Mouse (Mus musculus): ENCODE data around the gene Tdrkh. TPM values are rescaled to one million over a fixed set of nuclear protein-coding genes. Genes with fewer than 3 reads are reported as not detected.

Gene Tdrkh
- 10 to 100 TPM; 41.3 to 47.2 TPM for total RNA-seq (2021)
- long read RNA-seq, experiment 1, full-length matches to known transcripts = 9 of 16 reads
- long read RNA-seq, experiment 1, partial matches to known transcripts = 1 of 16 reads
- long read RNA-seq, experiment 1, other reads (novel, unspliced or antisense) = 6 of 16 reads
- long read RNA-seq, experiment 2, full-length matches to known transcripts = 17 of 25 reads
- long read RNA-seq, experiment 2, partial matches to known transcripts = 0 of 25 reads
- long read RNA-seq, experiment 2, other reads (novel, unspliced or antisense) = 8 of 25 reads

GRCm38 (mm10) chr3:94413031-94413679 is at the start of gene Tdrkh:
Gene Tdrkh, plus strand, starts transcription at chr3:94413273.
- DNase-seq (ENCODE audit: low spot score in 2 of 2) = peak; percentile 97 to 99
- TF ChIP-seq CTCF (conservative IDR thresholded peaks at IDR 0.05) = peak; percentile 57
- Histone ChIP-seq H3K4me3 (peak within 1 kb of the TSS; percentile 81), H3K27ac (peak within 1 kb of the TSS; percentile 90)

DNA sequence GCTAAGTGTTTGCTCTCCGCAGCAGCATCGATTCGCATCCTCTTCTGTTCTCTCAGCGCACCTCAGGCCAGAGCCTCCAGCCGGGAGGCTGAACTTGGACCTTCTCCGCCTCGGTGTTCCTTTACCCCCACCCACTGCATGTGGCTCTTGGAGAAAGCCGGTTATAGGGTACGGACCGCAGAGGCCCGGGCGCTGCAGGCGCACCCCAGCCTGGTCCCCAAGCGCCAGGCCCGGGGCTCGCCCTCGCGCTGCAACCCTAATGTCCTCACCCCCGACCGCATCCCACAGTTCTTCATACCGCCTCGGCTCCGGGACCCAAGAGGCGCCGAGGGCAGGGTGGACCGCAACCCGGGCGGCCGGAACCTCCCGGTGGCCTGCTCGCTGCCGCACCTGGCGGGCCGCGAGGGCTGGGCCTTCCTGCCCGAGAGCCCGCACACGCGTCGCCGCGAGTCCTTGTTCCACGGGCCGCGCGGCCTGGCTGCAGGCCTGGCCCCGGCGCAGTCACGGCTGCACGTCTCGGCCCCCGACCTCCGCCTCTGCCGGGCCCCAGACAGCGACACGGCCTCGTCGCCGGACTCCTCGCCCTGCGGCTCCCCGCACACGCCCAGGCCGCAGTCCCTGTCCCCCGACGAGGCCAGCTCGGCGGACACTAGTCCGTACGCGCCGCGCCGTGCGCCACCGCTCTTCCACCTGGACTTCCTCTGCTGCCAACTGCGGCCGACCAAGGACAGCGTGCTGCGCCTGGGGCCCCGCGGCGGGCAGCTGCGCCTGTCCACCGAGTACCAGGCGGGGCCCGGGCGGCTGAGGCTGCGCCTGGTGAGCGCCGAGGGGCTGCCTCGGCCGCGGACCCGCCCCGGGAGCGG is 49.6 kb upstream of the Tdrkh start:
- H3K27ac ChIP-seq = peak overlapping the region; percentile 37
- DNase-seq (ENCODE audit: low spot score in 2 of 2) = no peak
- TF ChIP-seq CTCF (conservative IDR thresholded peaks at IDR 0.05) = no peak
- H3K4me3 ChIP-seq = peak overlapping the region; percentile 59

- peak overlapping the region; percentile 37; the same call in 1 of the 2 replicates for H3K27ac ChIP-seq
- DNase-seq (ENCODE audit: low spot score in 2 of 2) = no peak
These were observed 48.9 kb upstream of the Tdrkh start for GRCm38 (mm10) chr3:94364154-94364526.

GRCm38 (mm10) chr3:94366761-94367160 is 46.3 kb upstream of the Tdrkh start:
- DNase-seq (ENCODE audit: low spot score in 2 of 2) = peak; percentile 85 to 90
- no peak overlapping the region for H3K4me3 ChIP-seq
- TF ChIP-seq CTCF (conservative IDR thresholded peaks at IDR 0.05) = peak; percentile 79
- no peak overlapping the region for H3K27ac ChIP-seq

More at GRCm38 (mm10) chr3:94364154-94364526, 48.9 kb upstream of the Tdrkh start:
- peak overlapping the region; percentile 59 for H3K4me3 ChIP-seq
- no peak for TF ChIP-seq CTCF (conservative IDR thresholded peaks at IDR 0.05)

GRCm38 (mm10) chr3:94367511-94367910 is 45.6 kb upstream of the Tdrkh start:
- Histone ChIP-seq H3K4me3 (no peak overlapping the region), H3K27ac (no peak overlapping the region)
- no peak for DNase-seq (ENCODE audit: low spot score in 2 of 2)
- no peak for TF ChIP-seq CTCF (conservative IDR thresholded peaks at IDR 0.05)

- H3K4me3 ChIP-seq = no peak overlapping the region
- no peak for DNase-seq (ENCODE audit: low spot score in 2 of 2)
- H3K27ac ChIP-seq = no peak overlapping the region
- TF ChIP-seq CTCF (conservative IDR thresholded peaks at IDR 0.05) = no peak
These were observed 44.4 kb upstream of the Tdrkh start for GRCm38 (mm10) chr3:94368631-94369030.

DNA sequence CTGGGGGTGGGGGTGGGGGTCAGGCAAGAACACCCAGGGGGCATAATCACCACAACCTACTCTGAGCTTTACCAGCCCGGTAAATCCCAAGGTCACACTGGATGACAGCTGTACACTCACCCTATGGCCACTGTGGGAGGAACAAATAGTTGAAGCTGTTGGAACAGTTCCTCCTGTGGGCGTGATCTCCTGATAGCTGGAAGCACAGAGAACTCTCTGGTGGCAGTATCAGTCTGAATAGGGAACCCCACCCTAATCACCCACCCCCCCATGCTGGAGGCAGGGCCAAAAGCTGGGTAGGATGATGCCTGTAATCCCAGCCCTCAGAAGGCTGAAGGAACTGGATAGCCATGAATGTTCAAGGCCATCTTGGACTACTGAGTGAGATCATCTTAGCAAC is 43.4 kb upstream of the Tdrkh start:
- no peak overlapping the region for H3K27ac ChIP-seq
- H3K4me3 ChIP-seq = no peak overlapping the region
- no peak for TF ChIP-seq CTCF (conservative IDR thresholded peaks at IDR 0.05)
- no peak for DNase-seq (ENCODE audit: low spot score in 2 of 2)

DNA sequence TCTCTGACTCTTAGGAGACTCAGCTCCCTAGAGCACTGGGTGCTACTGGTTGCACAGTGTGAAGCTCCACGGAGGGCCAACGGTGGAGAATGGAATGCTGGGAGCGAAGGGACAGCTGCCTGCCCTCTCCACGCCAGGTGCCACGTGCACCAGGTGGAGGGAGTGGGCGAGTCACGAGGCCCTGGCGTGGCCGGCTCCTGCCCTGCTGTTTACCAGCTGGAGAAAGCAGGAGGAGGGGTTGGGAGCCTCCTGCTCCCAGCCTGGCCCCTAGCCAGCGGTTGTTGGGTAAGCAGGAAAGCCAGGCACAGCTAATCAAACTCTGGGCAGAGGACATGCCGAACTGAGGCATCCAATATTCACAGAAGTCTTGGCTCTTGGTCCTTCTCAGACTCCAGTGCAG is 41.4 kb upstream of the Tdrkh start:
- TF ChIP-seq CTCF (conservative IDR thresholded peaks at IDR 0.05) = no peak
- DNase-seq (ENCODE audit: low spot score in 2 of 2) = peak in 1 of 2 experiments; percentile 51
- H3K4me3 ChIP-seq = peak overlapping the region; percentile 38
- H3K27ac ChIP-seq = peak overlapping the region; percentile 46; the same call in 1 of the 2 replicates

GRCm38 (mm10) chr3:94372038-94372437 is 41.0 kb upstream of the Tdrkh start:
- DNase-seq (ENCODE audit: low spot score in 2 of 2) = no peak
- Histone ChIP-seq H3K27ac (no peak overlapping the region), H3K4me3 (no peak overlapping the region; the same call in 1 of the 2 replicates)
- TF ChIP-seq CTCF (conservative IDR thresholded peaks at IDR 0.05) = no peak

DNA sequence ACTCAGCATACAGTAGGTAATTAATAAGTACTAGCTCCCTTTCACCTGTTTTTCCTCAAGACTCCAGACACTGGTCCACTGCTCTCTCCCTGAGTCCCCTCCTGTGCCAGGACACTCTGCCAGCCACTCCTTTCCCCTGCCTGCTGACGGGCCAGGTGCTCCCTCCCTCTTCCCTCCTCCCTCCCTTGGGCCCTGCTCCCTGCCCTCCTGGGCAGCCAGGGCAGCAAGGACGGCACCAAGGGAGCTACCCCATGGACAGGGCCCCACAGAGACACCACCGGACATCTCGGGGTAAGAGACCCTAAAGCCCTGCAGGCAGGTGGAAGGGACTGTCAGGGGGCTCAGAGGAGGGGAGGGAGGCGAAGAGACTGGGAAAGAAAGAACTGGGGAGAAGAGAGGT is 40.4 kb upstream of the Tdrkh start, which contains the start of gene Rorc:
TSS of gene Rorc (plus strand) at position 154 of the 400 bp plus-strand sequence.
- Histone ChIP-seq H3K4me3 (peak within 1 kb of the TSS; percentile 38), H3K27ac (peak within 1 kb of the TSS; percentile 46; the same call in 1 of the 2 replicates)
- DNase-seq (ENCODE audit: low spot score in 2 of 2) = no peak
- no peak for TF ChIP-seq CTCF (conservative IDR thresholded peaks at IDR 0.05)

DNA sequence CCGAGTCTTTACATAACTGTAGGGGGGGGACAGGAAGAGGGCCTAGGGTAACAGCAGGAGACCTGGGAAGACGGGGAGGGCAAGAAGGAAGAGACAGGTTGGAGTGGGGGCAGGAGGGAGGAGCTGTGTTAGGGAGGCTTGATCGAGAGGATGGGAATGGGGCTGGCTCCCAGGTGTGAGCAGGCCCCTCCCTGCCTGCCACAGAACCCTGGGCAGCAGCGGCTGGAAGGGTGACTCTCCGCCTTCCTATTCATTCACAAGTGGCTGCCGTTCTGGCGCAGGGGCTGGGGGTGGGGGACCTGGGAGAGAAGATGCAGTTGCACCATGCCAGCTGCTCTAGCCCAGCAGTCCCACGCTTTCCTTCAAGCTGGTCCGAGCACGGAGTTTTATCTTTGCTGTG is 40.0 kb upstream of the Tdrkh start:
- peak overlapping the region; percentile 24; the same call in 1 of the 2 replicates for H3K4me3 ChIP-seq
- no peak overlapping the region for H3K27ac ChIP-seq
- TF ChIP-seq CTCF (conservative IDR thresholded peaks at IDR 0.05) = no peak
- DNase-seq (ENCODE audit: low spot score in 2 of 2) = no peak

- H3K27ac ChIP-seq = no peak overlapping the region
- TF ChIP-seq CTCF (conservative IDR thresholded peaks at IDR 0.05) = no peak
- no peak for DNase-seq (ENCODE audit: low spot score in 2 of 2)
- no peak overlapping the region for H3K4me3 ChIP-seq
These were observed 39.5 kb upstream of the Tdrkh start for GRCm38 (mm10) chr3:94373597-94374011.

DNA sequence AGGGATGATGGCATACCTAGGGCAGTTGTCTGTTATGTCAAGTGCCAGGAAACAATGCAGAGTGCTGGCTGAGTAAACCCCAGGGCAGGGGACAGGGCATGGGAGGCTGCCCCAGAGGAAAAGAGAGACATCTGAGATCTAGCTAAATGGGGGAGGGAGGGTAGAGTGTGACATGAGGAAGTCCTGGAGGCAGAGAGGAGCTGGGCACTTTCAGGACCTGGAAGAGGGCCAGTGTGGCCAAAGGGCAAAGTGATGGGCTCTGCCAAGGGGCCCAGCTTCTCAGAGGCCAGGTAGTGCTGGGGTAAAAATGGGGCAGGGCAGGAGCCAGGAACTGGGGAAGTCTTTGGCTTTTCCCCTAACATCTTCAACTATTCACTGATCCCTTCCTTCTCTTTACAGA is 38.4 kb upstream of the Tdrkh start:
- TF ChIP-seq CTCF (conservative IDR thresholded peaks at IDR 0.05) = no peak
- Histone ChIP-seq H3K27ac (no peak overlapping the region), H3K4me3 (no peak overlapping the region)
- DNase-seq (ENCODE audit: low spot score in 2 of 2) = no peak

Data from layer of hippocampus, adult 2 months (tissue).